Mouse (Mus musculus): ENCODE data around the gene Hpca.

Hpca gene

GRCm38 (mm10) chr4:129108624-129109023, 13.2 kb downstream of the Hpca start:
- DNase-seq (ENCODE audit: low read depth, low spot score), result no peak

- DNase-seq (ENCODE audit: low read depth, low spot score), result no peak
These were observed 14.4 kb downstream of the Hpca start for GRCm38 (mm10) chr4:129107348-129107899.

GRCm38 (mm10) chr4:129106073-129106472, 15.8 kb downstream of the Hpca start:
- no peak for DNase-seq (ENCODE audit: low read depth, low spot score)

- DNase-seq (ENCODE audit: low read depth, low spot score), result no peak
These were observed 16.5 kb downstream of the Hpca start, which contains the start of gene Tmem54 for GRCm38 (mm10) chr4:129105356-129105755. Gene Tmem54, plus strand, starts transcription at chr4:129105548.

- DNase-seq (ENCODE audit: low read depth, low spot score), result no peak
These were observed 19.6 kb downstream of the Hpca start for GRCm38 (mm10) chr4:129102133-129102829.

- no peak for DNase-seq (ENCODE audit: low read depth, low spot score)
These were observed 24.8 kb downstream of the Hpca start for GRCm38 (mm10) chr4:129097006-129097405.

GRCm38 (mm10) chr4:129095276-129095675, 26.6 kb downstream of the Hpca start:
- no peak for DNase-seq (ENCODE audit: low read depth, low spot score)

- no peak for DNase-seq (ENCODE audit: low read depth, low spot score)
These were observed 34.0 kb downstream of the Hpca start for GRCm38 (mm10) chr4:129087850-129088249.

- DNase-seq (ENCODE audit: low read depth, low spot score), result peak; percentile 67
These were observed 35.8 kb downstream of the Hpca start for GRCm38 (mm10) chr4:129086078-129086477.

GRCm38 (mm10) chr4:129084896-129085295, 36.9 kb downstream of the Hpca start:
- DNase-seq (ENCODE audit: low read depth, low spot score), result no peak

- DNase-seq (ENCODE audit: low read depth, low spot score), result peak; percentile 51
These were observed 39.3 kb downstream of the Hpca start for GRCm38 (mm10) chr4:129082379-129083115.

- no peak for DNase-seq (ENCODE audit: low read depth, low spot score)
These were observed 39.9 kb downstream of the Hpca start for GRCm38 (mm10) chr4:129081939-129082338.

- DNase-seq (ENCODE audit: low read depth, low spot score), result no peak
These were observed 40.3 kb downstream of the Hpca start for GRCm38 (mm10) chr4:129081512-129081911.

- DNase-seq (ENCODE audit: low read depth, low spot score), result no peak
These were observed 40.8 kb downstream of the Hpca start for GRCm38 (mm10) chr4:129081041-129081440.

GRCm38 (mm10) chr4:129079126-129079525, 42.7 kb downstream of the Hpca start:
- no peak for DNase-seq (ENCODE audit: low read depth, low spot score)

GRCm38 (mm10) chr4:129068848-129069247, 53.0 kb downstream of the Hpca start:
- no peak for DNase-seq (ENCODE audit: low read depth, low spot score)

- DNase-seq (ENCODE audit: low read depth, low spot score), result no peak
These were observed 54.0 kb downstream of the Hpca start for GRCm38 (mm10) chr4:129067638-129068415.

- no peak for DNase-seq (ENCODE audit: low read depth, low spot score)
These were observed 56.1 kb downstream of the Hpca start for GRCm38 (mm10) chr4:129065688-129066236.

GRCm38 (mm10) chr4:129062281-129063075, 59.4 kb downstream of the Hpca start:
- DNase-seq (ENCODE audit: low read depth, low spot score), result no peak
